Mouse (Mus musculus) left cerebral cortex, adult 18-20 months (tissue): ENCODE measurements around the gene Rbm7. TPM values are rescaled to one million over a fixed set of nuclear protein-coding genes. Genes with fewer than 3 reads are reported as not detected.
A peak's percentile ranks its signal among the peaks of the same experiment; 100 is the strongest.
"Not testable (repeated sequence)": the region's sequence is repeated elsewhere in the genome, so short reads cannot be mapped to it uniquely, and the experiment has no call there.

ENCODE experiments used
- DNase-seq, 2 experiments: peaks; one replicate each; pipeline ENCODE4 v3.0.0; 2021 to 2022; ENCODE audit warnings: low spot score in 2 of 2, mixed read lengths in 1 of 2
- total RNA-seq, 2 experiments: library from RNA; stranded (reverse); gene quantifications; 2 replicates each; pipeline ENCODE4 v1.2.3; 2021

Gene Rbm7
- total RNA-seq, 2 experiments from 2014 or later = 33.8 to 34.2 TPM

DNA sequence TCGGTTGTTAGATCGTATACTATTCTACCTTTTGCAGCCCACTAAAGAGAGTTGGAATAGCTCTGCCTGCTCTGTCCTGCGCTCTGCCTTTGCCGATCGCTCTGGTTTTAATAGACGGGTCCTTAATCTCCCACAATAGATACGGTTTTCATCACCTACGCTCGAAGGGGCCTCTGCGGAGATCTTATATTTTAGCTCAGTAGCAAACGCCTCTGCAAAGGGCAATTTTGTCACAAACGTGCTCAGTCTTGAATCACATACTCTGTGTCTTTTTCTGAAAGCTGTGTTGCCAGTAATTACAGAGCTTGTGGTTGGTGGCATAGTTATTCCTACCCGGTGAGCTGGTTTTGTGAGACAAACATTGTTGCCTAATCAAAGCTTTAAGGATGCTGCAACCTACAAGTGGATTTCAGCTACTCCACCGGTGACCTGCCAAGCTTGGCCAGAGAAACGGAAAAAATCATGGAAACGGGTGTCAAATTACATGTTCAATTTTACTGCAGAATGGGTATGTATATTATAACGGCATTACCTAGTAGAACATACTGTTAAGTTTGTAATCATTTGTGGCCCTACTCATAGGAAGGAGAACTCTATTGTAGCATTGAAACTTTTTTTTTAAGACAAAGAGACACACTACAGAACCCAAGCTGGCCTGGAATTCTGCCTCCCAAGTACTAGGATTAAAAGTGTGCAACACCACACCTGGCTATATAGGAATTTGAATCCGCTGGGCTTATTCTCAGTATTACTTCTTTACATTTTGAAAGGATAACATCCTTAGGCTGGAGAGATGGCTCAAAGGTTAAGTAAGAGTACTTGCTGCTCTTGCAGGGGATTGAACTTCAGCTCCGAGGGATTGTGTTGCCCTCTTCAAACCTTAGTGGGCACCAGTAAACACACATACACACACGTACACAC, 13.6 kb downstream of the Rbm7 start:
- no peak for DNase-seq

GRCm38 (mm10) chr9:48480411-48481213, 14.5 kb downstream of the Rbm7 start, which contains the start of gene Rexo2:
Gene Rexo2 (minus strand): TSS chr9:48480623.
- peak; percentile 95 to 97 for DNase-seq

DNA sequence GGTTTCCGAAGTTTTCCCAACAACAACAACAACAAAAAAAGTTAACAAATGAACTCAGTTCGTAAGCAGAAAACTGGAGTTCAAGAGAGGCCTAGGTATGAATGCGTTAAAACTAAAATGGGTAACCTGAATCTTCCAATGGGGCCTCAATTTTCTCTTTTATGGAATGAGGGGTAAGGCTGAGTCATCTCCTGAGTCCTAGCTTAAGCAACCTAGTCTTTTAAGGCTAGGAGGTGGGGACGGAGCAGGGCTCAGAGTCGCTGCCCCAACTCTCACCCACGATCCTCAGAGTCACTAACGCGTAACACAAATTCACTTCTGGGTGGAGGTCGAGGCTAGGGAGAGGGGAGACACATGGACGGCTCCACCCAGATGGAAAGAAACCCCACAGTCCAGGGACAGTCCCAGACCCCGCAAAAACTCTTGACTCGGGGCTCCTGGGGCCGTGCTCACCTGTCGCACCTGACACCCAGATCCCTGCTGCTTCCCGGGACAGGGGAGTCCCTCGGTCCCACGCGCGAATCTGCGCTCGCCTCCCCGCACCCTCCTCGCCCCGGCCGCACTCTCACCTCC, 15.2 kb downstream of the Rbm7 start:
- DNase-seq = no peak

GRCm38 (mm10) chr9:48478808-48479207, 16.3 kb downstream of the Rbm7 start:
- no peak for DNase-seq

DNA sequence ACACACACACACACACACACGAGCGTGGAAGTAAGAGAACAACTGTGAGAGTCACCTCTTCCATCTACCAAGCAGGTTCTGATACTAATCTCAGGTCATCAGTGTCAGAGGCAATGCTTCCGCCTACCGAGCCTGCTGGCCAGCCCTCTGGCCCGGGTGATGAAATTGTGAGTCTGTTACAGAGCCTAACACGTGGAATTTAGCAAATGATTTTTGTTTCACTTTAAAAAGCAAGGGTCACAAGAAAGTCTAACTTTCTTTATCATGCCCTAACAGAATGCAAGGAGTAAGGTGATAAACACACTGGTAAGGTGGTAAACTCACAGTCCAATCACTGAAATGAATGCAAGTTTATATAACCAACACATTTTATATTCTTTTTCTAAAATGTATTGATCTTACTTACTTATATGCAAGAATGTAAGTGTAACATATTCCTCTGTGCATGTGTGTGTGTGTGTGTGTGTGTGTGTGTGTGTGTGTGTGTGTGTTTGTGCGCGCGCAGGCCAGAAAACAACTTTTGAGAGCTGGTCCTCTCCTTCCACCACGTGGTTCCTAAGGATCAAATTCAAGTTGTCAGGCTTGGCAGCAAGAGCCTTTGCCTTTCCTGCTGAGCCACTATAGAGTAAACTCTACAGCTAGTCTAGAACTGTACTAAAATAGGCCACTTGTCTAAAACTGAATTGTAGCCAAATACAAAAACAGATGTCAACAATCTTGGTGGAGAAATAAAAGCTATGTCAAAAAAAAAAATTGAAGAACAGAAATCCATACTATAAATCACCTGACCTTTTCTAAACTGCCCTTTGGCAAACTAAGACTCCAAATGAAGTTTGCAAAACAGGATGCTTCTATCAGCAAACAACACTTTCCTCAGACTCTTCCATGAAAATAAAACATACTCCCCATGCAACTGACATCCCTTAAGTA, 18.6 kb downstream of the Rbm7 start:
- DNase-seq = no peak

GRCm38 (mm10) chr9:48474367-48474766, 20.7 kb downstream of the Rbm7 start:
- DNase-seq = no peak

DNA sequence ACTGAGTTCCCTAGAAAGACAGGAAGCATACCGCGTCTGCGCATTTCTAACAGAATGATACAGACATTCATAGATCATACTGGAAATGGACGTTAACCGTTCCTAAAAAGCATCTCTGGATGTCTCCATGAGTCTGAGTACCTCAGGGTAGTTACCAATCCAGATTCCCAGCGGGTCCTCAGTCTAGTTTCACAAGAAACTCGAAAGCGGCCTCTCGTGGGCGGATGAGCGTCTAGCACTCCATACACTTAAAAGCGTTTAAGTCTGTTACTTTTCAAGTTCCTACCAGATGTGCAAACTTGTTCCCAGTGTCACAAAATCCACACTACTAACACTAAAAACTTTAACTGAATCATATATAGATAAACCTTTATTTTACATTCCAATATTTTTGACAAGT, 22.0 kb downstream of the Rbm7 start:
- peak in 1 of 2 experiments; percentile 15 for DNase-seq

DNA sequence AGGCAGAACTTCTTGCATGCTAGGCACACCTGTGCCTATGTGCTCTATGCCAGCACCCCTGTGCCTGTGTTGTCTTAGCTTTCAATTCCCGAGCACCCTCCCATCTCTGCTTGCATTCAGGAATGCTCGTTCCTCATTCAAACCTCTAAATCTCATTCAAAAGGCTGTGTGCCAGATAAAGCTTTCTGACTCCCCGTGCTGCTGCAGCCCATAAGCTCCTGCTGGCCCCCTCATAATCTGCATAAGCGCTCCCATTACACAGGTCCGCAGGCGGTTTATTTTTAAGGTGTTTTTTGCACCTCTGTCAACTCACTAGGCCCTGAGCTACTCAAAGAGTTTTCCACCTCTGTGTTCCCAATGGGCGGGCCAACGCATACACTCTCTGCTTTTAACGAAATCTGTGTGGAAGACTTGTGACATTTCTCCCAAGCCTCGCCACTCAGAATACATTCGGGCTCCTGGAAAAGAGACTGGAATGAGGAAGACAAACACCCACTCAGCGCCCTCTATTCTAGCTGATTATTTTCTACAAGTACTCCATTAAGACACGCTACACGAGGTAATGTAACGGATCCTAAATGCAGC, 22.6 kb downstream of the Rbm7 start:
- peak; percentile 18 to 36 for DNase-seq

DNA sequence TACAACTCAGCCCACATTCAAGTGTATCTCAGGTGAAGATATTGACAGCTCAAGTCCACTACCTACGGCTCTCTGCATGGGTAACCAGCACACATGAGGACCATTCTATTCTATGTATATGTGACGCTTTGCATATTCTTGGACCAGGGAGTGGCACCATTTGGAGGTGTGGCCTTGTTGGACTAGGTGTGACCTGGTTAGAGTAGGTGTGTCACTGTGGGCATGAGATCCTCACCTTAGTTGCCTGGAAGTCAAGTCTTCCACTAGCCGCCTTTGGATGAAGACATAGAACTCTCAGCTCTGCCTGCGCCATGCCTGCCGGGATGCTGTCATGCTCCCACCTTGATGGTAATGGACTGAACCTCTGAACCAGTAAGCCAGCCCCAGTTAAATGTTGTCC, 27.6 kb downstream of the Rbm7 start:
- not testable (repeated sequence) for DNase-seq

DNA sequence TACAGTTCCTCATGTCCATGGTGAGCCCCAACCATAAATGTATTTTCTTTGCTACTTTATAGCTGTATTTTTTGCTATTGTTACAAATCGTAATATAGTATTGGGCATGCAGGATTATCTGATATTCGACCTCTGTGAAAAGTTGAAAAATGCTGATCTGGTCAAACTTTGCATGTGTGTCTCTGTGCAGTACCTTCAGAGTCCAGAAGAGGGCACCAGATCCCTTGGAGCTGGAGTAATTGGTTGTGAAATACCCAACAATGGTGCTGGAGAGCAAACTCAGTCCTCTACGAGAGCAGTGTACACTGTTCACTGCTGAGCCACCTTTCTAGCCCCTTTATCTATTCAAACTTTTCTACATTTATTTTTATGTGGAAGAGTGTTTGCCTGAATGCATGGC, 28.3 kb downstream of the Rbm7 start:
- peak; percentile 37 to 71 for DNase-seq

GRCm38 (mm10) chr9:48465671-48466070, 29.4 kb downstream of the Rbm7 start:
- no peak for DNase-seq

GRCm38 (mm10) chr9:48461545-48461944, 33.6 kb downstream of the Rbm7 start:
- no peak for DNase-seq

- no peak for DNase-seq
Observed at GRCm38 (mm10) chr9:48460720-48461119, 34.4 kb downstream of the Rbm7 start.

GRCm38 (mm10) chr9:48459391-48459790, 35.7 kb downstream of the Rbm7 start:
- no peak for DNase-seq

GRCm38 (mm10) chr9:48458879-48459278, 36.2 kb downstream of the Rbm7 start:
- no peak for DNase-seq

GRCm38 (mm10) chr9:48455961-48456360, 39.1 kb downstream of the Rbm7 start:
- no peak for DNase-seq

GRCm38 (mm10) chr9:48450066-48450465, 45.0 kb downstream of the Rbm7 start:
- DNase-seq = no peak

DNA sequence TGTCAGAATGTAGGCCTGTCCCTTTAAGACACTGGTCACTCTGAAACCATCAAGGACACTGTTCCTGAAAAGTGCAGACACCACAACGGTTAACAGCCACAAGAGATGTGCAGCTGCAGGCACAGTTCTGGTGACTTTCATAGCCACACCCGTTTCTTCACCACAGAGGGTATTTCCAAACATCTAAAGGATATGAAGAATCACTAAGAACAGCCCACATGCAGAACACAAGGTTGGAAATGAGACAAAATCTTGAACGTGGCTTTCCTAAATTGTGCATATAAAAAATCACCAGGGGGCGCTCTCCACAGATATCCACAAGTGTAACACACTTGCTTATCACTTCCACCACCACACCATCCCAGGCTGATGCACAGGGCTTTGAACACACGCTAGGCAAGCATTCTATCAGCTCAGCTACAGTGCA, 47.3 kb downstream of the Rbm7 start:
- DNase-seq = peak in 1 of 2 experiments; percentile 17

DNA sequence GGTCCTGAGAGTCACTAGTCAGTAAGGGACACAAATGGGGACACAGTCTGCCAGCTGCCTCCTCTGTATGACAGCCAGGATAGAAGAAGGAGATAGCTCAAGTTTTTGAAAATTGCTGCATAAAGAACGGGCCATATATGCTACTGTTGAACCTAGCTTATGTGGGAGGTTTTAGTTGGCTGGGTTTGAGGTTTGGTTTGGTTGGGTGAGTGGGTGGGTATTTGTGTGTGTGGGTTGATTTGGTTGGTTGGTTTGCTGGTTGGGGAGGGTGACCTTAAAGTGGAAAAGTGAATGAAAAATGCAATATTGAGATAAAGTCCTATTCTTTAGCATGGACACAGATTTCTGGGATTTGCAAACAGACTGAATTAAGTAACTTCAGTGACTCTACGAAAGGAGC, 50.3 kb downstream of the Rbm7 start:
- no peak for DNase-seq

DNA sequence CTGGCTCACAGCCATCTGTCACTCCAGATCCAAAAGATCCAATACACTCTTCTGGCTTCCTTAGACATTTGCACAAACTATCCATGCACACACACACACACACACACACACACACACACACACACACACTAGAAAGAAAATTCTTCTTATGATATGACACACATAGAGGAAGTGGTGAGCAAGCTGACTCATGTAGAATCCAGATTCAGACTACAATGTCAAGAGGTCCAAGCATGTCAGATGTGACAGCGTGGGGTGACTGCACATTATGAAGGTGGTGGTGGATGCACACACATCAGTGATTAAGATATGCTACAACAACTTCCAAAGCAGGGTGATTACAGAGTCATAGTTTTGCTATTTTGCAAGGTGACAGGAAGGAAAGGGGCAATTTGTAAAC, 51.2 kb downstream of the Rbm7 start:
- DNase-seq = no peak
